Mouse (Mus musculus) liver, embryonic 14.5 days (tissue): ENCODE results near the gene Satb2. TPM values are rescaled to one million over a fixed set of nuclear protein-coding genes. Genes with fewer than 3 reads are reported as not detected.

Experiments used
- ATAC-seq: fragments of 200-750 bp; cut with Nextera tagmentation; 2 replicates; pipeline ENCODE4 v1.8.0; 2017; ENCODE audit warnings: moderate number of reproducible peaks, mild to moderate bottlenecking, moderate library complexity; ENCODE audit not compliant: insufficient read depth
- DNase-seq, 3 experiments: peaks; one replicate each; pipeline ENCODE4 v3.0.0-alpha.2; 2012 to 2013; ENCODE audit warnings: low read depth in 3 of 3, low spot score in 3 of 3
- H3K27ac ChIP-seq: fragments of 300-500 bp; sonication (generic); 2 replicates; pipeline ENCODE4 v1.5.1; 2014; ENCODE audit warnings: moderate library complexity, mild to moderate bottlenecking, control low read depth, inconsistent platforms
- H3K27me3 ChIP-seq: fragments of 300-500 bp; sonication (generic); 2 replicates; pipeline ENCODE4 v1.6.1; 2014; ENCODE audit warnings: mild to moderate bottlenecking, low read length, moderate library complexity; ENCODE audit not compliant: control insufficient read depth, insufficient read depth
- H3K36me3 ChIP-seq: fragments of 300-500 bp; sonication (generic); replicated peaks from 2 replicates; pipeline ENCODE4 v1.6.1; 2014; ENCODE audit warnings: low read depth; ENCODE audit not compliant: control insufficient read depth, insufficient read depth
- H3K4me1 ChIP-seq, 2 experiments: fragments of 200-500 bp in 1 of 2; fragments of 300-500 bp in 1 of 2; sonication (generic) in 1 of 2; replicated peaks; 2 replicates each; pipeline ENCODE4 v1.6.1; 2012 to 2014; ENCODE audit warnings: antibody characterized with exemption in 1 of 2, inconsistent platforms in 1 of 2, low read length in 1 of 2; ENCODE audit not compliant: control insufficient read depth in 2 of 2, insufficient read depth in 2 of 2
- H3K4me2 ChIP-seq: fragments of 300-500 bp; sonication (generic); 2 replicates; pipeline ENCODE4 v1.6.1; 2014; ENCODE audit warnings: low read depth, mild to moderate bottlenecking, control low read depth, moderate library complexity
- H3K4me3 ChIP-seq, 2 experiments: fragments of 200-500 bp in 1 of 2; fragments of 300-500 bp in 1 of 2; sonication (generic) in 1 of 2; 2 replicates each; pipeline ENCODE4 v1.5.1; 2012 to 2014; ENCODE audit warnings: low read depth in 2 of 2, low read length in 2 of 2, mild to moderate bottlenecking in 2 of 2, control low read depth in 1 of 2, inconsistent platforms in 1 of 2, moderate library complexity in 1 of 2; ENCODE audit not compliant: insufficient read depth in 1 of 2
- H3K9ac ChIP-seq: fragments of 300-500 bp; sonication (generic); replicated peaks from 2 replicates; pipeline ENCODE4 v1.6.1; 2014; ENCODE audit warnings: mild to moderate bottlenecking, control low read depth, moderate library complexity
- H3K9me3 ChIP-seq: fragments of 300-500 bp; sonication (generic); 2 replicates; pipeline ENCODE4 v1.6.1; 2016; ENCODE audit warnings: low read length, mixed read lengths; ENCODE audit not compliant: control insufficient read depth
- CTCF ChIP-seq: IDR thresholded peaks from 2 replicates; pipeline ENCODE4 v1.5.1; 2016; ENCODE audit warnings: antibody characterized with exemption, low read depth, control low read depth
- EP300 ChIP-seq: IDR thresholded peaks from 2 replicates; pipeline ENCODE4 v1.6.1; 2016; ENCODE audit warnings: antibody characterized with exemption, low read depth
- WGBS: fragments of 180-500 bp; shearing (Covaris S2); extraction: QIAGEN DNeasy Blood & Tissue Kit; methylation state at CpG from one replicate; pipeline ENCODE4 v1.1.7; 2014; ENCODE audit not compliant: insufficient replicate concordance; 5-methylcytosine and 5-hydroxymethylcytosine counted together
- polyA plus RNA-seq, 2 experiments: library from polyadenylated mRNA; depleted of rRNA in 1 of 2; stranded (reverse) in 1 of 2; unstranded in 1 of 2; fragments of >200 nt; fragmentation: Nextera tagmentation in 1 of 2; extraction: Ambion mirVana in 1 of 2; gene quantifications; 2 replicates each; pipeline versions ENCODE4 v1.2.1 to v1.2.3; 2012 to 2014

The Satb2 gene
- polyA plus RNA-seq, 2 experiments: 0.03 TPM

DNA sequence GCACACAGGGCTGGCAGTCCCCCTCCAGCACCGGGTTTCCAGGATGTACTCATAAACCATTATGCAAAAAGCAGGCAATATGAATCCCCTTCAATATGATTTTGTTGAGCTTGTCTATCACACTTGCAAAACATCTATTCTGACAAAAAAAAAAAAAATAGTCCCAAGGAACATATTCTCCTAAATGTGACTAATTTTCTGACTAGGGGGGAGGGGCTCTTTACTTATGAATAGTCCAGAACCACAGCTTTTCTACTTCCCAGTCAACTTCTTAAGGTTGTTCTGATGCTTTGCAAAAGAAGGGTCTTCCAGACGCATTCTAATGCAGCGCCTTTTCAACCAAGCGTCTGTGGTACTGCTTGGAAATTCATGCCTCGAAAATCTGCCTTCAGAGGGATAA lies 155.7 kb downstream of the Satb2 start:
- H3K4me2 ChIP-seq: no peak overlapping the region
- DNase-seq (no peak), ATAC-seq (no peak)
- no peaks in the 10 kb centered on the region for H3K4me1 ChIP-seq
- H3K27ac ChIP-seq: no peak overlapping the region
- H3K27me3 ChIP-seq: no peaks in the 10 kb centered on the region
- no peak overlapping the region for H3K9ac ChIP-seq
- no peak overlapping the region for H3K4me3 ChIP-seq
- no peak for TF ChIP-seq EP300
- no peak for TF ChIP-seq CTCF
- WGBS: 73% methylated on average over 5 of the region's 5 CpGs
- no peaks in the 10 kb centered on the region for H3K36me3 ChIP-seq
- no peaks in the 10 kb centered on the region for H3K9me3 ChIP-seq

DNA sequence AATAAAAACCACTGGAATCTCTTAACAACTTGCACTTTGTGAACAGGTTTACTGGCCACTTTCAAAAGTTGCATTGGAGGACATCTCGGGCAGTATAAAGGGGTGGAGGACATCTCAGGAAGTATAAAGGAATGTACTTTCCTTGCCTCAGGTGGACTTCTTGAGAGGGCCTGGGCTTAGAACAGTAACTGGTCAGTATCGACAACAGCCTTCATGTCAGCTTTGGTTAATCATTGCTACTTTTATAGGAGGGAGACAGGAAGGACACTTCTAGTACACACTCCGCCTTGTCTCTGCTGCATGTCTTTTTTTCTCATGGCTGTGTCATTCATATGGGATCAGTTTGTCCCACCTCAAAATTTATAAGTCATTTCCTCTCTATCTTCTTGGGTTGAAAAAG lies 156.4 kb downstream of the Satb2 start:
- no peak overlapping the region for H3K27ac ChIP-seq
- TF ChIP-seq CTCF (no peak), EP300 (no peak)
- H3K9ac ChIP-seq: no peak overlapping the region
- H3K9me3 ChIP-seq: no peaks in the 10 kb centered on the region
- no peak overlapping the region for H3K4me3 ChIP-seq
- ATAC-seq (no peak), DNase-seq (no peak)
- 65% methylated on average over 3 of the region's 3 CpGs for WGBS
- H3K4me2 ChIP-seq: no peak overlapping the region
- no peaks in the 10 kb centered on the region for H3K4me1 ChIP-seq
- H3K36me3 ChIP-seq: no peaks in the 10 kb centered on the region
- H3K27me3 ChIP-seq: no peaks in the 10 kb centered on the region

DNA sequence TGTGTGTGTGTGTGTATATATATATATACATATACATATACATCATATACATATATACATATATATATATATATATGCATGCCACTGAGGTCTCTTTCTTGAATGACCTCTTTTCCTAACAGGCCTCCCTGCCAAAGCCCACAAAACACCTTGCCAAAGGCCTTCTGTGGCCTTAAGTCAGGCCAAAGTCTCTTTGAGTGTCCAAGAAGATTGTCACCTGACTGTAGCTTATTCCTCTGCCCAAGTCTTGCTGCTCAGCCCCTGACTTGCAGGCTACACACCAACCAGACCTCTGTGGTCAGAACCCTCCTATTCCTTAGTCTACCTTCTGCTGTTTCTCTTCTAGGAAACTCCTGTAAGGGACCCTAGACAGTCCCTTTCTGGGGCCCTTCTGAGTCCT lies 164.9 kb downstream of the Satb2 start:
- no peaks in the 10 kb centered on the region for H3K36me3 ChIP-seq
- H3K4me2 ChIP-seq: no peak overlapping the region
- DNase-seq (no peak), ATAC-seq (no peak)
- H3K4me3 ChIP-seq: no peak overlapping the region
- no peak for TF ChIP-seq CTCF
- no peak for TF ChIP-seq EP300
- no peak overlapping the region for H3K9ac ChIP-seq
- H3K27me3 ChIP-seq: no peaks in the 10 kb centered on the region
- H3K4me1 ChIP-seq: no peaks in the 10 kb centered on the region
- H3K27ac ChIP-seq: no peak overlapping the region
- H3K9me3 ChIP-seq: no peaks in the 10 kb centered on the region

DNA sequence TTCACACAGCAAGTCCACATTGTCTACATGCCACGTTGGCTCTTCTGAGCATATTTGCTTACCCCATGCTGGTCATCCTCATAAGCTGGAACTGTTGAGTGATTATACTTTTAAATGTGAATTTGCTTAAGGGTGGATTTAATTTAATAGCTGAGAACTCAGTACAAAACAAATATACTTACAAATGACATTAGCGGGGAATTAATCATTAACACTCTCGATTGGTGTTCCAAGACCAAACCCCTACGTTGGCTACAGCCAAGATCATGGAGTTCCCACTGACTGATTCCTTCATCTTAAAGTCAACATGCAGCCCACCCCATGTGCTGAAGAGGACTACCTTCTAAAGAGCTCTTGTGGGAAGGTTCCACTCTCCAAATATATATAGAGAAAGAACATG lies 165.5 kb downstream of the Satb2 start:
- ATAC-seq: no peak
- TF ChIP-seq CTCF: no peak
- TF ChIP-seq EP300: no peak
- no peak for DNase-seq

DNA sequence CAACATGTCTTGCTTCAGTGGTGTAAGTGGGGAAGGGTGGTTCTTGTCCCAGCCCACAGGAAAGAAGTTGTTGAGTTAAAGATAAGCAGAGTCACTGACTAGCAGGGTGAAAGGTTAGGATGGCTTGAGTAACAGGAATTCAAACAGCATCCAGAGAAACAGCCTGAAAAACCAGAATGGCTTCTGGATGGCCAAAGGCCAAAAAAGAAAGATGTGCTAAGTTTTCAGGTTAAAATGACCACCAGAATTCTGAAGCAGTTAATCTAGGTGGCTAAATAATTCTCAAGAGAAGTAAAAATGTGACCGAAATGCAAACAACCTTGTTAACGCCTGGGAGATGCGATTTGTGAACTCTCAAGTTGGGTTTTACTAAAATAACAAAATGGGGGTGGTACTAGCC lies 167.0 kb downstream of the Satb2 start:
- TF ChIP-seq EP300 (no peak), CTCF (no peak)
- H3K9me3 ChIP-seq: no peaks in the 10 kb centered on the region
- no peaks in the 10 kb centered on the region for H3K27me3 ChIP-seq
- H3K4me1 ChIP-seq: no peaks in the 10 kb centered on the region
- no peak for DNase-seq
- no peak overlapping the region for H3K4me3 ChIP-seq
- H3K36me3 ChIP-seq: no peaks in the 10 kb centered on the region
- WGBS: 76% methylated on average over 3 of the region's 3 CpGs
- no peak overlapping the region for H3K27ac ChIP-seq
- ATAC-seq: no peak
- H3K4me2 ChIP-seq: no peak overlapping the region
- H3K9ac ChIP-seq: no peak overlapping the region

More for the DNA sequence above, 165.5 kb downstream of the Satb2 start:
- Histone ChIP-seq H3K27me3 (no peaks in the 10 kb centered on the region), H3K36me3 (no peaks in the 10 kb centered on the region), H3K27ac (no peak overlapping the region), H3K4me2 (no peak overlapping the region), H3K4me3 (no peak overlapping the region), H3K9ac (no peak overlapping the region), H3K4me1 (no peaks in the 10 kb centered on the region), H3K9me3 (no peaks in the 10 kb centered on the region)
- WGBS: 66% methylated on average over 4 of the region's 4 CpGs

DNA sequence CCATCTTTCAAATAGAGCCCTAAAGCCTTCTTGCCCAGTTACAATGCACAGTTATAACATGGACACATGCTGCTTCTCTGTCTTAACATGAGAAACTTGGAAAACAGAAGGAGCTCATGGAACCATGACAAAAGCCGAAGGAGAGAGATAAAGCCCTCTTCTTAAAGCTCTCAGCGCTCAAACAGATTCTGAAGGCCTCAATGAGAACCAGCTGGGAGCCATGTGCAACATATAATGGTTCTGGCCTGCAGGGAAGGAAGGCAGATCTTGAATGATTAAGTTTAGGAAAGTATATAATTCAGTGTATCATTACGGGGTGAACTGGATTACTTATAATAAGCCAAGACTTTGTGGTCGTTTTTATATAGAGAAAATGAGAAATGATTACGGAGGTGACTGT lies 172.4 kb downstream of the Satb2 start:
- Histone ChIP-seq H3K4me2 (no peak overlapping the region), H3K9me3 (no peaks in the 10 kb centered on the region), H3K4me3 (no peak overlapping the region), H3K27me3 (no peaks in the 10 kb centered on the region), H3K9ac (no peak overlapping the region), H3K36me3 (no peaks in the 10 kb centered on the region), H3K4me1 (no peaks in the 10 kb centered on the region), H3K27ac (no peak overlapping the region)
- TF ChIP-seq CTCF (no peak), EP300 (no peak)
- DNase-seq: no peak
- ATAC-seq: no peak
- 61% methylated on average over 5 of the region's 5 CpGs for WGBS
